Mouse (Mus musculus): ENCODE results near the gene Cc2d2b.
A peak's percentile ranks its signal among the peaks of the same experiment; 100 is the strongest.

- TF ChIP-seq CTCF (IDR thresholded peaks at IDR 0.05; ENCODE audit: control insufficient read depth, insufficient read depth, insufficient read length) (peak; percentile 50), MYOD1 (IDR thresholded peaks at IDR 0.05; ENCODE audit: control insufficient read depth, insufficient read length, low read depth) (no peak), USF1 (IDR thresholded peaks at IDR 0.05; ENCODE audit: low read depth) (no peak), MYOG (IDR thresholded peaks at IDR 0.05; ENCODE audit: control insufficient read depth, extremely low read depth, insufficient read length) (no peak), MAX (IDR thresholded peaks at IDR 0.05) (no peak), FOSL1 (IDR thresholded peaks at IDR 0.05; ENCODE audit: insufficient read depth, low read length, poor library complexity, severe bottlenecking) (no peak), CEBPB (IDR thresholded peaks at IDR 0.05; ENCODE audit: low read depth) (no peak)
These were observed 11.7 kb upstream of the Cc2d2b start for GRCm38 (mm10) chr19:40736680-40737512.
